18 mouse cellular contexts compared by ENCODE assay signal in genomic region chr17:32944402-32945035, GRCm38 (mm10). TPM values are rescaled to one million over a fixed set of nuclear protein-coding genes. Genes with fewer than 3 reads are reported as not detected.
DNase-seq lines count a peak whose midpoint lies in the region; ATAC-seq and TF ChIP-seq lines count a peak whose summit lies in the region.
"Had no signal": no experiment of that assay in that cellular context is flagged by ENCODE, and none has a peak within 500 bp of the region (broad histone marks: within the 10 kb centered on the region; RNA-seq: fewer than 3 reads in every experiment).

No protein-coding gene starts in this region.

- H3K4me3 ChIP-seq in heart, postnatal 0 days (ENCODE audit: low read depth, low read length), result no peak overlapping the region
- H3K4me3 ChIP-seq in midbrain, postnatal 0 days (ENCODE audit: low read depth, low read length), result no peak overlapping the region
- no peak overlapping the region for H3K4me3 ChIP-seq in midbrain, embryonic 14.5 days (replicated peaks; ENCODE audit: low read depth, low read length)
- H3K4me3 ChIP-seq: embryonic facial prominence, embryonic 12.5 days; forebrain, embryonic 10.5 days; heart, embryonic 10.5 days had no signal

- TF ChIP-seq CTCF in heart, postnatal 0 days (IDR thresholded peaks at IDR 0.05; ENCODE audit: low read depth), result 0 out of 2 replicates have a peak, but pooled peaks have one; percentile 13
- TF ChIP-seq CTCF in midbrain, postnatal 0 days (IDR thresholded peaks at IDR 0.05), result peak; percentile 31; the same call in 1 of the 2 replicates
- peak; percentile 52 for TF ChIP-seq CTCF in Patski (IDR thresholded peaks at IDR 0.05)

- 58% methylated on average over 3 of the region's 3 CpGs for WGBS in heart, postnatal 0 days
- 57% methylated on average over 3 of the region's 3 CpGs for WGBS in midbrain, postnatal 0 days
- WGBS in midbrain, embryonic 14.5 days, result 70% methylated on average over 3 of the region's 3 CpGs

- CTCF ChIA-PET in Patski (lab: Charles Lee), result no interaction called here

- H3K27me3 ChIP-seq in heart, postnatal 0 days (ENCODE audit: control insufficient read depth, insufficient read depth, low read length), result no peaks in the 10 kb centered on the region
- no peaks in the 10 kb centered on the region for H3K27me3 ChIP-seq in midbrain, postnatal 0 days (ENCODE audit: insufficient read depth, low read length)
- H3K27me3 ChIP-seq in midbrain, embryonic 14.5 days (ENCODE audit: control insufficient read depth, insufficient read depth, low read length), result no peaks in the 10 kb centered on the region
- H3K27me3 ChIP-seq in Patski, result no peaks in the 10 kb centered on the region
- no peaks in the 10 kb centered on the region for H3K27me3 ChIP-seq in splenic B cell, adult 2 months (ENCODE audit: control insufficient read depth, insufficient read depth, low read length, poor library complexity, severe bottlenecking)
- H3K27me3 ChIP-seq: embryonic facial prominence, embryonic 12.5 days had no signal

- POLR2A ChIA-PET in Patski (lab: Charles Lee), result no interaction called here

- H3K9ac ChIP-seq in heart, postnatal 0 days (replicated peaks; ENCODE audit: low read depth, low read length), result no peak overlapping the region
- no peak overlapping the region for H3K9ac ChIP-seq in midbrain, postnatal 0 days (replicated peaks; ENCODE audit: low read length, poor library complexity, severe bottlenecking)
- H3K9ac ChIP-seq in midbrain, embryonic 14.5 days (replicated peaks; ENCODE audit: low read length), result no peak overlapping the region
- H3K9ac ChIP-seq: embryonic facial prominence, embryonic 12.5 days had no signal

- peaks cover 18% of the 10 kb centered on the region for H3K4me1 ChIP-seq in heart, postnatal 0 days (ENCODE audit: control insufficient read depth, insufficient read depth)
- no peaks in the 10 kb centered on the region; the same call in 1 of the 2 replicates for H3K4me1 ChIP-seq in midbrain, postnatal 0 days (ENCODE audit: insufficient read depth, low read length)
- H3K4me1 ChIP-seq in midbrain, embryonic 14.5 days (ENCODE audit: control insufficient read depth, insufficient read depth, low read length), result no peaks in the 10 kb centered on the region

- no peaks in the 10 kb centered on the region for H3K36me3 ChIP-seq in heart, postnatal 0 days (replicated peaks; ENCODE audit: control insufficient read depth, insufficient read depth, low read length)
- H3K36me3 ChIP-seq in midbrain, postnatal 0 days (ENCODE audit: insufficient read depth, low read length), result no peaks in the 10 kb centered on the region
- H3K36me3 ChIP-seq in midbrain, embryonic 14.5 days (ENCODE audit: control insufficient read depth, insufficient read depth, low read length), result no peaks in the 10 kb centered on the region
- no peaks in the 10 kb centered on the region for H3K36me3 ChIP-seq in splenic B cell, adult 2 months (ENCODE audit: control insufficient read depth, insufficient read depth, low read length, poor library complexity, severe bottlenecking)
- H3K36me3 ChIP-seq: embryonic facial prominence, embryonic 12.5 days; forebrain, embryonic 10.5 days; heart, embryonic 10.5 days had no signal

- no peak overlapping the region for H3K4me2 ChIP-seq in heart, postnatal 0 days (ENCODE audit: low read depth, low read length)
- no peak overlapping the region for H3K4me2 ChIP-seq in midbrain, postnatal 0 days (ENCODE audit: low read depth, low read length, poor library complexity, severe bottlenecking)
- H3K4me2 ChIP-seq in midbrain, embryonic 14.5 days (ENCODE audit: low read length), result no peak overlapping the region
- H3K4me2 ChIP-seq: embryonic facial prominence, embryonic 12.5 days had no signal

- intact Hi-C loops in heart, postnatal 14 days (cut with DNase I), result loop anchor here (5.0 kb wide), 1 partner anchor 52 kb away; the partner anchor contains the start of gene Zfp870

- H3K27ac ChIP-seq in heart, postnatal 0 days (ENCODE audit: low read depth), result no peak overlapping the region
- no peak overlapping the region for H3K27ac ChIP-seq in midbrain, postnatal 0 days (ENCODE audit: low read depth, low read length)
- H3K27ac ChIP-seq in midbrain, embryonic 14.5 days (replicated peaks; ENCODE audit: low read depth, low read length), result no peak overlapping the region
- H3K27ac ChIP-seq: embryonic facial prominence, embryonic 12.5 days; forebrain, embryonic 10.5 days; heart, embryonic 10.5 days had no signal

- no peak for TF ChIP-seq EP300 in heart, postnatal 0 days (IDR thresholded peaks at IDR 0.05; ENCODE audit: low read depth)

- in situ Hi-C loops in Patski (cut with MboI; ENCODE audit: low pct_unique_long_range_greater_than_20kb), result no loop called here

- no peak for DNase-seq in heart, postnatal 0 days (ENCODE audit: low spot score)
- DNase-seq in heart, postnatal 14 days, result no peak
- no peak for DNase-seq in midbrain, postnatal 0 days (ENCODE audit: low spot score)
- no peak for DNase-seq in midbrain, embryonic 14.5 days
- DNase-seq in Patski (ENCODE audit: low read depth, low spot score), result no peak
- DNase-seq in splenic B cell, adult 2 months (ENCODE audit: low read depth, low spot score), result peak; percentile 37
- no peak for DNase-seq in frontal cortex, postnatal 10 days (ENCODE audit: low spot score in 2 of 2)
- DNase-seq: cerebellum, adult 9-11 months; layer of hippocampus, adult 9-11 months; left cerebral cortex, postnatal 4 days had no signal

- H3K9me3 ChIP-seq in heart, postnatal 0 days (replicated peaks; ENCODE audit: control insufficient read depth, low read length), result no peaks in the 10 kb centered on the region
- no peaks in the 10 kb centered on the region for H3K9me3 ChIP-seq in midbrain, postnatal 0 days (ENCODE audit: low read length)
- no peaks in the 10 kb centered on the region for H3K9me3 ChIP-seq in midbrain, embryonic 14.5 days (ENCODE audit: control insufficient read depth, low read length)
- H3K9me3 ChIP-seq: embryonic facial prominence, embryonic 12.5 days; forebrain, embryonic 10.5 days; heart, embryonic 10.5 days had no signal

- no peak for ATAC-seq in heart, postnatal 0 days (ENCODE audit: insufficient read depth, low read depth)
- ATAC-seq in midbrain, postnatal 0 days (ENCODE audit: low FRiP score), result no peak
- no peak for ATAC-seq in midbrain, embryonic 14.5 days (ENCODE audit: low FRiP score, low TSS enrichment)
- ATAC-seq in Patski, result no peak
- no peak for ATAC-seq in inflammation-experienced regulatory T-cells, adult 6 months
- ATAC-seq: activated CD4-positive, CD25-positive, alpha-beta regulatory T cell, adult 4 months had no signal

RNA-seq across cellular contexts. Expression of gene Cyp4f13, which starts 2.7 kb away (rescaled TPM):
- total RNA-seq in heart, postnatal 0 days (2014; rRNA removed; ENCODE audit: low replicate concordance), result 4.8 and 27.1 TPM in 2 replicates
- 8.3 and 10.3 TPM in 2 replicates for polyA plus RNA-seq in heart, postnatal 0 days (2015; fragmentation: Nextera tagmentation; extraction: Ambion mirVana)
- 10 to 100 TPM; 13.8 to 22.3 TPM for total RNA-seq in heart, postnatal 14 days (2021)
- total RNA-seq in midbrain, postnatal 0 days (2014; rRNA removed), result 8.9 and 15.1 TPM in 2 replicates
- polyA plus RNA-seq in midbrain, postnatal 0 days (2015; fragmentation: Nextera tagmentation; extraction: Ambion mirVana), result 8.0 and 8.7 TPM in 2 replicates
- polyA plus RNA-seq in midbrain, embryonic 14.5 days (2014; fragmentation: Nextera tagmentation; extraction: Ambion mirVana), result 4.7 and 6.6 TPM in 2 replicates
- polyA plus RNA-seq in Patski (2021), result 33.0 TPM
- polyA plus RNA-seq in inflammation-experienced regulatory T-cells, adult 6 months (2017; shearing (Covaris generic)), result 10 to 100 TPM; 14.5 to 83.3 (median 55.8) TPM

RNA-seq across cellular contexts. Expression of gene Zfp472, which starts 21.1 kb away (rescaled TPM):
- total RNA-seq in heart, postnatal 0 days (2014; rRNA removed; ENCODE audit: low replicate concordance), result 3.5 and 4.9 TPM in 2 replicates
- polyA plus RNA-seq in heart, postnatal 0 days (2015; fragmentation: Nextera tagmentation; extraction: Ambion mirVana), result 3.5 and 3.8 TPM in 2 replicates
- 1 to 10 TPM; 2.6 to 3.3 TPM for total RNA-seq in heart, postnatal 14 days (2021)
- 4.2 and 5.7 TPM in 2 replicates for total RNA-seq in midbrain, postnatal 0 days (2014; rRNA removed)
- polyA plus RNA-seq in midbrain, postnatal 0 days (2015; fragmentation: Nextera tagmentation; extraction: Ambion mirVana), result 6.1 TPM in 2 replicates
- 9.7 and 10.5 TPM in 2 replicates for polyA plus RNA-seq in midbrain, embryonic 14.5 days (2014; fragmentation: Nextera tagmentation; extraction: Ambion mirVana)
- 3.8 TPM for polyA plus RNA-seq in Patski (2021)
- polyA plus RNA-seq in inflammation-experienced regulatory T-cells, adult 6 months (2017; shearing (Covaris generic)), result 10 to 100 TPM; 23.9 to 28.3 (median 25.7) TPM

RNA-seq across cellular contexts. Expression of gene Cyp4f14, which starts 27.4 kb away (rescaled TPM):
- total RNA-seq in heart, postnatal 0 days (2014; rRNA removed; ENCODE audit: low replicate concordance), result not detected in 2 replicates
- not detected in 2 replicates for polyA plus RNA-seq in heart, postnatal 0 days (2015; fragmentation: Nextera tagmentation; extraction: Ambion mirVana)
- not detected for total RNA-seq in heart, postnatal 14 days (2021)
- total RNA-seq in midbrain, postnatal 0 days (2014; rRNA removed), result 1.2 TPM in 2 replicates
- polyA plus RNA-seq in midbrain, postnatal 0 days (2015; fragmentation: Nextera tagmentation; extraction: Ambion mirVana), result 0.56 and 0.77 TPM in 2 replicates
- polyA plus RNA-seq in midbrain, embryonic 14.5 days (2014; fragmentation: Nextera tagmentation; extraction: Ambion mirVana), result not detected in 2 replicates
- not detected for polyA plus RNA-seq in Patski (2021)
- polyA plus RNA-seq in inflammation-experienced regulatory T-cells, adult 6 months (2017; shearing (Covaris generic)), result not detected
- total RNA-seq: hematopoietic stem cell, adult 5-6 weeks had no signal
- polyA plus RNA-seq: activated CD4-positive, CD25-positive, alpha-beta regulatory T cell, adult 4 months; embryonic facial prominence, embryonic 12.5 days; forebrain, embryonic 10.5 days; heart, embryonic 10.5 days; kidney, embryonic 16.5 days; liver, embryonic 16.5 days had no signal

RNA-seq across cellular contexts. Expression of gene Zfp952, which starts 48.4 kb away (rescaled TPM):
- 1.7 and 2.7 TPM in 2 replicates for total RNA-seq in heart, postnatal 0 days (2014; rRNA removed; ENCODE audit: low replicate concordance)
- polyA plus RNA-seq in heart, postnatal 0 days (2015; fragmentation: Nextera tagmentation; extraction: Ambion mirVana), result 5.6 and 7.3 TPM in 2 replicates
- 1 to 10 TPM; 6.8 to 7.6 TPM for total RNA-seq in heart, postnatal 14 days (2021)
- 9.9 and 15.7 TPM in 2 replicates for total RNA-seq in midbrain, postnatal 0 days (2014; rRNA removed)
- polyA plus RNA-seq in midbrain, postnatal 0 days (2015; fragmentation: Nextera tagmentation; extraction: Ambion mirVana), result 12.1 TPM in 2 replicates
- polyA plus RNA-seq in midbrain, embryonic 14.5 days (2014; fragmentation: Nextera tagmentation; extraction: Ambion mirVana), result 20.2 and 24.2 TPM in 2 replicates
- polyA plus RNA-seq in Patski (2021), result 7.8 TPM
- polyA plus RNA-seq in inflammation-experienced regulatory T-cells, adult 6 months (2017; shearing (Covaris generic)), result 10 to 100 TPM; 14.5 to 20.2 (median 17.4) TPM

RNA-seq across cellular contexts. Expression of gene Zfp870, which starts 53.1 kb away (rescaled TPM):
- total RNA-seq in heart, postnatal 0 days (2014; rRNA removed; ENCODE audit: low replicate concordance), result 2.4 and 5.0 TPM in 2 replicates
- 5.2 and 5.9 TPM in 2 replicates for polyA plus RNA-seq in heart, postnatal 0 days (2015; fragmentation: Nextera tagmentation; extraction: Ambion mirVana)
- 1 to 10 TPM; 7.3 to 9.0 TPM for total RNA-seq in heart, postnatal 14 days (2021)
- total RNA-seq in midbrain, postnatal 0 days (2014; rRNA removed), result 6.7 and 8.1 TPM in 2 replicates
- polyA plus RNA-seq in midbrain, postnatal 0 days (2015; fragmentation: Nextera tagmentation; extraction: Ambion mirVana), result 4.9 and 5.8 TPM in 2 replicates
- 6.1 and 11.1 TPM in 2 replicates for polyA plus RNA-seq in midbrain, embryonic 14.5 days (2014; fragmentation: Nextera tagmentation; extraction: Ambion mirVana)
- 6.5 TPM for polyA plus RNA-seq in Patski (2021)
- polyA plus RNA-seq in inflammation-experienced regulatory T-cells, adult 6 months (2017; shearing (Covaris generic)), result 10 to 100 TPM in 2 of 3 experiments, 1 to 10 TPM in 1; 9.1 to 12.9 (median 10.7) TPM
